Mouse (Mus musculus) neural tube, embryonic 15.5 days (tissue): ENCODE results near the gene Ppp1r12b. TPM values are rescaled to one million over a fixed set of nuclear protein-coding genes. Genes with fewer than 3 reads are reported as not detected.

ENCODE experiments used
- ATAC-seq: fragments of 200-750 bp; cut with Nextera tagmentation; 2 replicates; pipeline ENCODE4 v1.8.0; 2017; ENCODE audit warnings: mild to moderate bottlenecking, moderate TSS enrichment, moderate library complexity; ENCODE audit not compliant: low FRiP score
- H3K27ac ChIP-seq: fragments of 300-500 bp; sonication (generic); replicated peaks from 2 replicates; pipeline ENCODE4 v1.5.1; 2015; ENCODE audit warnings: mild to moderate bottlenecking, inconsistent platforms
- H3K27me3 ChIP-seq: fragments of 300-500 bp; sonication (generic); replicated peaks from 2 replicates; pipeline ENCODE4 v1.6.1; 2015; ENCODE audit warnings: inconsistent platforms
- H3K36me3 ChIP-seq: fragments of 300-500 bp; sonication (generic); 2 replicates; pipeline ENCODE4 v1.6.1; 2015; ENCODE audit warnings: inconsistent platforms
- H3K4me1 ChIP-seq: fragments of 300-500 bp; sonication (generic); 2 replicates; pipeline ENCODE4 v1.6.1; 2015; ENCODE audit warnings: inconsistent platforms
- H3K4me2 ChIP-seq: fragments of 300-500 bp; sonication (generic); 2 replicates; pipeline ENCODE4 v1.6.1; 2015; ENCODE audit warnings: inconsistent platforms, mild to moderate bottlenecking, moderate library complexity
- H3K4me3 ChIP-seq: fragments of 300-500 bp; sonication (generic); replicated peaks from 2 replicates; pipeline ENCODE4 v1.5.1; 2015; ENCODE audit warnings: mild to moderate bottlenecking, inconsistent platforms
- H3K9ac ChIP-seq: fragments of 300-500 bp; sonication (generic); replicated peaks from 2 replicates; pipeline ENCODE4 v1.6.1; 2015; ENCODE audit warnings: mild to moderate bottlenecking, inconsistent platforms
- H3K9me3 ChIP-seq: fragments of 300-500 bp; sonication (generic); replicated peaks from 2 replicates; pipeline ENCODE4 v1.6.1; 2016; ENCODE audit warnings: inconsistent platforms
- WGBS: fragments of 180-500 bp; shearing (Covaris S2); methylation state at CpG from one replicate; pipeline ENCODE4 v1.1.7; 2015; ENCODE audit warnings: mixed read lengths; 5-methylcytosine and 5-hydroxymethylcytosine counted together
- polyA plus RNA-seq: library from polyadenylated mRNA; unstranded; fragments of >200 nt; fragmentation: Nextera tagmentation; extraction: Ambion mirVana; gene quantifications from 2 replicates; pipeline ENCODE4 v1.2.1, GENCODE M21; 2015

Ppp1r12b gene
- polyA plus RNA-seq, 1 experiment from 2014 or later, result 16.3 TPM

DNA sequence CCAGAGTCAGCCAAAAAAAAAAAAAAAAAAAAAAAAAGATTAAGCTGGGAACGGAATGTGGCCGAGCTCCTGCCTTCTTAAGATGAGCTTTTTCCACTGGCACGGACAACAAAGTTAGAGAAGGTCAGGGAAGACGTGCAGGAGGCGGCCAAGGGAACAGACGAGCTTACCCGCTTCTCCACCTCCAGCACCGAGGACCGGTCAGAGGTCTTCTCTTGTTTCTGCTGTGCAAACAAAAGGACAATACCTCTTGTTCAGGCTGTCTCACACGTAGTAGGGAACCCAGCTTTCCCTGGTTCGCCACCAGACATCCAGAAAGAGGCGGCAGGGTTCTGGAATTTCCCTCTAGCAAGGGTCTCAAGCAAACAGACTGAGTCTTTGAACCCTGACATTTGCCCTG, 182.5 kb downstream of the Ppp1r12b start:
- H3K4me3 ChIP-seq, result no peak overlapping the region
- WGBS, result 64% methylated on average over 12 of the region's 12 CpGs
- H3K4me1 ChIP-seq, result peaks cover 11% of the 10 kb centered on the region
- ATAC-seq, result no peak
- no peaks in the 10 kb centered on the region for H3K27me3 ChIP-seq
- no peak overlapping the region for H3K4me2 ChIP-seq
- no peak overlapping the region for H3K27ac ChIP-seq
- H3K36me3 ChIP-seq, result peaks cover 22% of the 10 kb centered on the region
- H3K9me3 ChIP-seq, result no peaks in the 10 kb centered on the region
- no peak overlapping the region for H3K9ac ChIP-seq

DNA sequence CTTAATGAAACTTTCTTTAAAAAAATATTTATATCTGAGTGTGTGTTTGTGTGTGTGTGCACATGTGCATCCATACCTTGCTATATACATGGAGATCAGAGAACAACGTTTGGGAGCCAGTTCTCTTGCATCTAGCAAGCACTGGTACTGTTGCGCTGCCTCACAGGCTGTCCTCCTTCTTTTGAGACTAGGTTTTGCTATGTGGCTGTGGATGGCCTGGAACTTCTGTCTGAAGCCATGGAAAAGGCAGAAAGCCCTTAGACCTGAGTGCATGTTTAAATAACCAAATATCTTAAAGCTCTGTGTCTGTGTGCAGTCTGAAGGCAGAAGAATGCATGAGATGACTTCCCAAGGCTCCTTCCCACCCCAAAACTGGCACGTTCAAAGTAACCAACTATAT, 182.9 kb downstream of the Ppp1r12b start:
- 93% methylated on average over 3 of the region's 3 CpGs for WGBS
- Histone ChIP-seq H3K9me3 (no peaks in the 10 kb centered on the region), H3K4me3 (no peak overlapping the region), H3K27me3 (no peaks in the 10 kb centered on the region), H3K9ac (no peak overlapping the region), H3K4me1 (peaks cover 11% of the 10 kb centered on the region), H3K27ac (no peak overlapping the region), H3K36me3 (peaks cover 22% of the 10 kb centered on the region), H3K4me2 (no peak overlapping the region)
- ATAC-seq, result no peak

DNA sequence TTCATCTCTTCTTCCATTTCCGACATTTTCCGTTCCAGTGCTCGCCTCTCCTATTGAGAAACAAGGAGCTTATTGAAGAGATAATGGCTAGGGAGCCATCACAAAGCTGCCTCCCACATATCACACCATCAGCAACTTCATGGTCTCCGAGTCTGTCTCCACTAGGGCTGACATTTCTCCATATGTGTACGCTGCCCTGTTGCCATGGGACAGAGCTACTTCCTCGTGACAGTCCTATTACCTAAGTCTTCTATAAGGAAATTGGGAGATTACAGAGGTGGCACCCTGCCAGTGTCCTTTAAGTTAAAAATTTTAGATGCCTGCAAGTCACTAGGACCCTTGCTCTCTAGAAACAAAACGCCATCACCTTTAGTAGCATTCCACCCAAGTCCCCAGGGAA, 183.7 kb downstream of the Ppp1r12b start:
- Histone ChIP-seq H3K9me3 (no peaks in the 10 kb centered on the region), H3K9ac (no peak overlapping the region), H3K36me3 (peaks cover 26% of the 10 kb centered on the region), H3K27me3 (no peaks in the 10 kb centered on the region), H3K4me2 (no peak overlapping the region), H3K27ac (no peak overlapping the region), H3K4me1 (peaks cover 11% of the 10 kb centered on the region), H3K4me3 (no peak overlapping the region)
- ATAC-seq, result no peak
- 88% methylated on average over 7 of the region's 7 CpGs for WGBS

DNA sequence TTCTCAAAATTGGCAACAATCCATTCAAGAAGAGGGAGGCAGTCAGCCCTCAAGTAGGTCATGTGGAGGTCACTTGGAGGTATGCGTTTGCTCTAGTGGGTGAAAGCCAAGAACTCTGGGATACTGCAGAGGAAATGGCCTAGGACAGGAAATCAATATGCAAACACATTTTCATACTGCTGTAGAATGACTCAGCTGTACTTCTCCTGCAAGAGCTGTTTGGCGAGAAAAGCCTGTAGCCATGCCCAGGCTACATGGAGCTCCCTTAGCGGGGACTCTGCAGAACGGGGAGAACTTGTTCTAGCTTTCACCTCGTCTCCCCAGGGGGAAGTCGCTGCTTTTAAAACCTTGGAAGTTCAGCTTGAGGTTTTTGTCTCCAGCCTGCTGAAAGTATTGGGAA, 184.4 kb downstream of the Ppp1r12b start:
- Histone ChIP-seq H3K27ac (0 out of 2 replicates have a peak overlapping the region, but pooled peaks have one; percentile 18), H3K4me1 (peaks cover 11% of the 10 kb centered on the region), H3K36me3 (peaks cover 24% of the 10 kb centered on the region), H3K9me3 (no peaks in the 10 kb centered on the region), H3K4me3 (no peak overlapping the region), H3K27me3 (no peaks in the 10 kb centered on the region), H3K4me2 (no peak overlapping the region), H3K9ac (no peak overlapping the region)
- 83% methylated on average over 6 of the region's 6 CpGs for WGBS
- ATAC-seq, result no peak

DNA sequence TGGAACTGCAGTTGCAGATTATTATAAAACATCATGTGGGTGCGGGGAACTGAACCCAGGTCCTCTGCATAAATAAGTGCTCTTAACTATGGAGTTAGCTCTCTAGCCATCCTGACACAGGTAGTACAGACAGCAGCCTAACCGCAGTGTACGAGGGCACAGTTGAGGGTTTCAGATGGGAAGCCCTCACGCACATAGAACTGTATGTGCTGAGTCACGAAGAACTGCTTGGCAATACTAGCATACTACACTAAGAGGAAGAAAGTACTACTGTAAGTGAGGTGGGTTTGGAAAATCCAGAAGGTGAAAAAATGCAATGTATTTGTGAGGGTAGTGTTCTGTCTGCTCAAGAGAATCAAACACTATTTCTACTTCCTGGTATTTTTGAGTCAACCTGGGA, 185.4 kb downstream of the Ppp1r12b start:
- Histone ChIP-seq H3K4me3 (no peak overlapping the region), H3K27ac (no peak overlapping the region), H3K4me2 (no peak overlapping the region), H3K9ac (no peak overlapping the region), H3K9me3 (no peaks in the 10 kb centered on the region), H3K4me1 (peaks cover 11% of the 10 kb centered on the region), H3K27me3 (no peaks in the 10 kb centered on the region), H3K36me3 (peaks cover 27% of the 10 kb centered on the region)
- 97% methylated on average over 5 of the region's 5 CpGs for WGBS
- no peak for ATAC-seq

DNA sequence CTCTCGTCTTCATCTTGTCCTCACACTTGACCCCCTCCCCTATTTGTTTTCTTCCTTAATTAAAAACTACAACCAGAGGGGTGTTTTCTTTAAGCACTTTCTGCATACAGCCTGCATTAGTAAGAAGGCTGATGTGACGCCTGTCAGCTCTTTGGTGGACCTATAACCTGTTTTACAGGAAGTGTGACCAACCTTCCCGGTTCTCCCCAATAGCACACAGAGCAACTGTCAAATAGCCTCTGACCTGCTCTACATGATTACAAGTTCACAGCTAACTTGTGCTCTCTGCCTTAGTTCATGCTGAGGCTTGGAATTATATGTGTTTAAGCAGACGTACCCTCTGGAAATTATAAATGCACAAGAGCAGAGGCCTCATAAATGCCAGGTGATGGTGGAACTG, 189.3 kb downstream of the Ppp1r12b start:
- ATAC-seq, result no peak
- no peak overlapping the region for H3K9ac ChIP-seq
- H3K36me3 ChIP-seq, result peaks cover 14% of the 10 kb centered on the region
- no peaks in the 10 kb centered on the region for H3K27me3 ChIP-seq
- 85% methylated on average over 4 of the region's 4 CpGs for WGBS
- no peaks in the 10 kb centered on the region for H3K9me3 ChIP-seq
- H3K4me1 ChIP-seq, result peaks cover 12% of the 10 kb centered on the region
- no peak overlapping the region for H3K4me3 ChIP-seq
- H3K27ac ChIP-seq, result no peak overlapping the region
- H3K4me2 ChIP-seq, result no peak overlapping the region

DNA sequence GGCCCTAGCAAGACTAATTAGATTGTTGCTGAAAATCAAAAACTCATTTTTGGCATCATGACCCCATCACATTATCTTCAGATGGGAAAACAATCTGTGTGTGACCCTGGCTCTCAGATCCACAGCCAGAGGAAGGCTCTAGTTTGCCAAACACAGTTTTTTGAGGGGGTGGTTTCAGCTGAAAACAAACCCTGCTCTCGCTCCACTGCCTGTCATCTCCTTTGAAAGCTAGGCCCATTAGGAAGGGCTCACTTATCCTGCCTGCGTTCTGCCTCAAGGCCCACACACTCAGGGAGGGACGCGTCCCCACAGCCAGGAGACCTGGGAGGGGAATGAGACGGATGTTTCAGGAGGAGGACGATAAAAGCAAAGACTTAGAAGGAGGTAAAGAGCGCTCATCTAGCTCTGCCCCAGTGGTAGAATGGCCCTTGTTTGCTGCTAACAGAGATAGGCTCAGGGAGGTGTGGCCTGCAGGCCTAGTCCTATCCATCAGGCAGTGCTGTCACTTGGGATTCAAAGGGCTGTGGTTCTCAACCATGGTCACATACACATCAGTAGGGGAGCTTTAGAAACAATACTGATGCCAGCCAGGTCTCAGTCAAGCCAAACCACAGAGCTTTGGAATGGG, 190.8 kb downstream of the Ppp1r12b start:
- H3K27me3 ChIP-seq, result no peaks in the 10 kb centered on the region
- H3K4me1 ChIP-seq, result peaks cover 12% of the 10 kb centered on the region
- no peak overlapping the region for H3K9ac ChIP-seq
- H3K36me3 ChIP-seq, result peaks cover 10% of the 10 kb centered on the region
- H3K9me3 ChIP-seq, result no peaks in the 10 kb centered on the region
- H3K4me2 ChIP-seq, result no peak overlapping the region
- ATAC-seq, result peak; percentile 17; the same call in 1 of the 2 replicates
- H3K4me3 ChIP-seq, result no peak overlapping the region
- WGBS, result 36% methylated on average over 7 of the region's 7 CpGs
- peak overlapping the region; percentile 63 for H3K27ac ChIP-seq

DNA sequence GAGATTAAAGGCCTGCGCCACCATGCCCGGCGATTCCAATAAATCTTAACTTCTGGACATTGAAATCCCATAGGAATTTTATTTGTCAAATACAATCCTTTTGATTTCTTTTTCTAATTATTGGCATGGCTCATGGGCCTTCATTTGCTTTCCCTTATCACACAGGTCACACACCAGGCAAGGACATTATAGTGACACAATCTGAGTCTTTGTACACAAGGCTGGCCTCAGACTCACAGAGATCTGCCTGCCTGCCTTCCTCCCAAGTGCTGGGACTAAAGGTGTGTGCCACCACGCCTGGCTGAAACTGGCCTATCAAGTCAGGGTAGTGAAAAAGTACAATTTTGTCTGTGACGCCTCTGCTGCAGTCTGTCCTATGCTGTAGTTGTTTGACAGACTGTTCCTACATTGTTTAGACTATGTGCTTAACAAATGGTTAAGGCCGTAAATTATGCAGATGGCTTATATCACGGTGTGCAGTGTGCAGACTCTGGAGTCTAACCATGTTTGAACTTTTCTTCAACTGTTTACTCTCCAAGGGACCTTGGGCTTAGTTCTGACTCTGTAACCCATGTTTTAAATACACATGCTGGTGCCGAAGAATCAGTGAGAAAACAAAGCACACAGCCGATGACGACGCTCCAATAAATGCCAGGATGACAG, 191.8 kb downstream of the Ppp1r12b start:
- Histone ChIP-seq H3K9me3 (no peaks in the 10 kb centered on the region), H3K27me3 (no peaks in the 10 kb centered on the region), H3K36me3 (peaks cover 19% of the 10 kb centered on the region), H3K27ac (0 out of 2 replicates have a peak overlapping the region, but pooled peaks have one; percentile 63), H3K4me3 (no peak overlapping the region), H3K4me1 (peaks cover 12% of the 10 kb centered on the region), H3K9ac (no peak overlapping the region), H3K4me2 (no peak overlapping the region)
- ATAC-seq, result no peak
- 63% methylated on average over 11 of the region's 11 CpGs for WGBS

DNA sequence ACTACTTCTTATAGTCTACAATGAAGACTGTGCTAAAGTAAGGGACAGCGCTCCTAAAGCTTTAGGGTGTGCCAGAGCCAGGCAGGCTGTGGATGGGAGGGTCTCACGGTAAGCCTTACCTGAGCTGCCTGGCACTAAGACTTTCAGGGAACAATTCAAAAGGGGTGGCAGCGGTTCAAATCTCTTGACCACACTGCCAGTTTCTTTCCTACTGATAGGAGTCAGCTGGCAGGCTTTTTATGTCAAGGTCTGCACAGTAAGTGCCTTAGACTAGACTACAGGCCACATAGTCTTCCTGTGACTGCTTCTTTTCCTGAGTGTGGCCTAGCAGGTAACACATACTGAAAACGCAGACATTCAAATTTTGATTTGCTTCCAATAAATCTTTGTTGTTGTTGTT, 192.5 kb downstream of the Ppp1r12b start:
- ATAC-seq, result no peak
- peaks cover 19% of the 10 kb centered on the region for H3K36me3 ChIP-seq
- no peak overlapping the region for H3K4me2 ChIP-seq
- WGBS, result 93% methylated on average over 4 of the region's 4 CpGs
- H3K4me1 ChIP-seq, result peaks cover 12% of the 10 kb centered on the region
- no peak overlapping the region for H3K9ac ChIP-seq
- H3K27me3 ChIP-seq, result no peaks in the 10 kb centered on the region
- H3K27ac ChIP-seq, result no peak overlapping the region
- H3K4me3 ChIP-seq, result no peak overlapping the region
- H3K9me3 ChIP-seq, result no peaks in the 10 kb centered on the region

DNA sequence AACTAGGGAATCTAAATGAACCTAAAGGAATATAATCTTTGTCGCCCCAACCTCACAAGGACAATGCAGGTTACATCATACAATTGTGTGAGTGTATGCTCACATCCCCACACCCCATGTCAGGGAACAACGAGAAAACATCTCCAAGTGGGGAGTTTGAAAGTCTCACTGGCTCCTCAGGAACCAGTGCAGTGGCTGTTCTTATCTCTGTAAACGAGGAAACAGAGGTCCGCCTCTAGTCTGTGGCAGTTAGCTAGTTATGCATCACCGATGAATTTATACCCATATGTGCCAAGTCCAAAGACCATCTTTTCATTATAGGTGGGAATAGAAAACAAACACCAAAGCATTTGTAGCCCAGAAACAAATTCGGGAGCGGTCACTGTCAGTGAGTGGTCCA, 194.2 kb downstream of the Ppp1r12b start:
- Histone ChIP-seq H3K4me2 (no peak overlapping the region), H3K4me3 (no peak overlapping the region), H3K9ac (no peak overlapping the region), H3K9me3 (no peaks in the 10 kb centered on the region), H3K27me3 (no peaks in the 10 kb centered on the region), H3K27ac (no peak overlapping the region), H3K4me1 (peaks cover 24% of the 10 kb centered on the region), H3K36me3 (peaks cover 16% of the 10 kb centered on the region)
- WGBS, result 94% methylated on average over 7 of the region's 7 CpGs
- ATAC-seq, result no peak

DNA sequence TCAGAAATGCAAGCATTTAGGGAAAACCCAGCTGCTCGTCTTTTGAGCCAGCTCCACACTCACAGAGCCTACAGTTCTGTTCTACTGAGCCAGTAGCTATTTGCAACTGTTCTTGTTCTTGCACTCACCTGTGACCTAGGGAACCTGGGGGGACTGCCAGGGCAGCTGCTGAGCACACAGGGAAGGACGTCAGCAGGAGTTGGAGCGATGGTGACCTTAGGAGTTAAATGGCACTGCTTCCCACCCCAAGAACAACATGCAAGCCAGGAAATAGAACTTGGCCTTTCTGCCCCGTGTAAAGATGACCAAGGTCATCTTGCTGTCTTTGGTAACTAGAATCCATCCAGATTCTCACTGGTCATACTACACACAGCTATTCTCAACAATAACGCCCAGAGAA, 195.1 kb downstream of the Ppp1r12b start:
- H3K4me2 ChIP-seq, result no peak overlapping the region
- no peaks in the 10 kb centered on the region for H3K9me3 ChIP-seq
- 88% methylated on average over 5 of the region's 5 CpGs for WGBS
- ATAC-seq, result no peak
- no peak overlapping the region for H3K9ac ChIP-seq
- no peak overlapping the region for H3K27ac ChIP-seq
- peaks cover 14% of the 10 kb centered on the region for H3K36me3 ChIP-seq
- H3K4me3 ChIP-seq, result no peak overlapping the region
- peaks cover 33% of the 10 kb centered on the region for H3K4me1 ChIP-seq
- no peaks in the 10 kb centered on the region for H3K27me3 ChIP-seq

DNA sequence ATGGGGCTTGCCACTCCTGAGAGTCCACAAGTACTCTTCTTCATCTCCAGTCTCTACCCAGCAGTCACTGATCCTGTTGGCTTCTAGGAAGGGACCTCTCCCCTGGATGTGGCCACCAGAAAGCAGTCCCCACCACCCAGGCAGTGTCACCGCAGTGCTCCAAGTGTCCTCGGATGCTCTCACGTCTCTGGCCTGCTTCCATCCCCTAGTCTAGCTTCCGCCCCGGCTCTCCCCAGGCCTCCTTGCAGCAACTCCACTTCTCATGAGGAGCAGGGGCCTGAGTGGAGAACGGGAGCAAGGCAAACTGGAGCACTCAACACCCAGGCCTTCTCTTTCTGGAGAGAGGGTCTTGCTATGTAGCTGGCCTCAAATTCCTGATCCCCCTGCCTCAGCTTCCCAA, 196.6 kb downstream of the Ppp1r12b start:
- Histone ChIP-seq H3K4me1 (peaks cover 32% of the 10 kb centered on the region), H3K27ac (no peak overlapping the region), H3K9ac (no peak overlapping the region), H3K36me3 (peaks cover 12% of the 10 kb centered on the region), H3K4me3 (no peak overlapping the region), H3K9me3 (no peaks in the 10 kb centered on the region), H3K27me3 (no peaks in the 10 kb centered on the region), H3K4me2 (no peak overlapping the region)
- WGBS, result 90% methylated on average over 6 of the region's 6 CpGs
- ATAC-seq, result no peak
